Mouse (Mus musculus): ENCODE results near the gene Akap8l. TPM values are rescaled to one million over a fixed set of nuclear protein-coding genes. Genes with fewer than 3 reads are reported as not detected.

The Akap8l gene
- polyA plus RNA-seq, 1 experiment from 2014 or later = 106 TPM

DNA sequence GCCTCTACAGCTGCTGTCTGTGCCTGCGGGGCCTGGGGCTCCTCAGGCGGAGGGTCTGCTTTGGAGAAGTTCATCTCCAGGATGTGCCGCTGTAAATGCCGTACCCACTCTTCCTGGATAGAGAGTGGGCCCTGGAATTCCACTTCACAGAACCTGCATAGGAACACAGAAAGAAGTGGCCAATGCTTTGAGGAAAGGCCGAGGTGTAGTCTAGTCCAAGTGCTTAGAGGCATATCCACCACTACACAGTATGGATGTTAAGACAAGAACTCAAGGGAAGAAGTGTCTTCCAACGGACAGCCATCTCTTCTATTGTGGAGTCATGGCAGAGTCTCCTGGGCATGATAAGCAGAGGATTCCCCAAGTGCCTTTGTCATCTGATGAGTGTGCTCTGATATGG is 4.6 kb upstream of the Akap8l start:
- Histone ChIP-seq H3K9me3 (replicated peaks) (no peaks in the 10 kb centered on the region), H3K4me1 (peaks cover 4% of the 10 kb centered on the region), H3K27ac (no peak overlapping the region), H3K4me3 (no peak overlapping the region), H3K27me3 (ENCODE audit: low read depth, poor library complexity, severe bottlenecking) (no peaks in the 10 kb centered on the region), H3K36me3 (peaks cover 76% of the 10 kb centered on the region)
- no peak for DNase-seq (ENCODE audit: low spot score)
- WGBS = 93% methylated on average over 6 of the region's 6 CpGs

GRCm38 (mm10) chr17:32354211-32354610 is 3.8 kb upstream of the Akap8l start:
- no peak for DNase-seq (ENCODE audit: low spot score)
- H3K27me3 ChIP-seq (ENCODE audit: low read depth, poor library complexity, severe bottlenecking) = no peaks in the 10 kb centered on the region
- no peak overlapping the region for H3K4me3 ChIP-seq
- WGBS = 72% methylated on average over 5 of the region's 5 CpGs
- peaks cover 10% of the 10 kb centered on the region for H3K4me1 ChIP-seq
- peaks cover 68% of the 10 kb centered on the region for H3K36me3 ChIP-seq
- H3K27ac ChIP-seq = no peak overlapping the region
- no peaks in the 10 kb centered on the region for H3K9me3 ChIP-seq (replicated peaks)

- H3K4me3 ChIP-seq = no peak overlapping the region
- no peaks in the 10 kb centered on the region for H3K27me3 ChIP-seq (ENCODE audit: low read depth, poor library complexity, severe bottlenecking)
- H3K9me3 ChIP-seq (replicated peaks) = no peaks in the 10 kb centered on the region
- no peak for DNase-seq (ENCODE audit: low spot score)
- no peak overlapping the region for H3K27ac ChIP-seq
- peaks cover 63% of the 10 kb centered on the region for H3K36me3 ChIP-seq
- peaks cover 15% of the 10 kb centered on the region for H3K4me1 ChIP-seq
- WGBS = 92% methylated on average over 4 of the region's 4 CpGs
Measured at GRCm38 (mm10) chr17:32353696-32354095, 3.3 kb upstream of the Akap8l start.

GRCm38 (mm10) chr17:32351726-32352125 is 1.3 kb upstream of the Akap8l start:
- peaks cover 43% of the 10 kb centered on the region for H3K36me3 ChIP-seq
- H3K9me3 ChIP-seq (replicated peaks) = no peaks in the 10 kb centered on the region
- H3K27me3 ChIP-seq (ENCODE audit: low read depth, poor library complexity, severe bottlenecking) = no peaks in the 10 kb centered on the region
- no peak overlapping the region for H3K27ac ChIP-seq
- H3K4me1 ChIP-seq = peaks cover 15% of the 10 kb centered on the region
- H3K4me3 ChIP-seq = no peak overlapping the region
- no peak for DNase-seq (ENCODE audit: low spot score)

DNA sequence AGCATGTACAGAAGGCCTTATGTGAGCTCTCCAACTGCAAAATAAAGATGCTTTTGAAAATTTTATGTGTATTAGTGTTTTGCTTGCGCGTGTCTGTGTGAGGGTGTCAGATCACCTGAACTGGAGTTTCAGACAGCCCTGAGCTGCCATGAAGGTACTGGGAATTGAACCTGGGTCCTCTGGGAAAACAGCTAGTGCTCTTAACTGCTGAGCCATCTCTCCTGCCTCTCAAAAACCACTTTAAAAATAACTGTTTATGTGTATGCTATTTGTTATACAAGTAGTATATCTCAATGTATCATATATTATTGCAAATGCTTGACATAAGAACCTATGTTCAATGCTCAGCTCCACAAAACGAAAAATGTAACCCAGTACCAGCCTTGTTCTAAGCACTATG is 862 bp upstream of the Akap8l start:
- 78% methylated on average over 3 of the region's 3 CpGs for WGBS
- H3K4me3 ChIP-seq = peak overlapping the region; percentile 72
- H3K27ac ChIP-seq = no peak overlapping the region
- no peaks in the 10 kb centered on the region for H3K9me3 ChIP-seq (replicated peaks)
- H3K36me3 ChIP-seq = peaks cover 38% of the 10 kb centered on the region
- no peak for DNase-seq (ENCODE audit: low spot score)
- H3K27me3 ChIP-seq (ENCODE audit: low read depth, poor library complexity, severe bottlenecking) = no peaks in the 10 kb centered on the region
- H3K4me1 ChIP-seq = peaks cover 15% of the 10 kb centered on the region

DNA sequence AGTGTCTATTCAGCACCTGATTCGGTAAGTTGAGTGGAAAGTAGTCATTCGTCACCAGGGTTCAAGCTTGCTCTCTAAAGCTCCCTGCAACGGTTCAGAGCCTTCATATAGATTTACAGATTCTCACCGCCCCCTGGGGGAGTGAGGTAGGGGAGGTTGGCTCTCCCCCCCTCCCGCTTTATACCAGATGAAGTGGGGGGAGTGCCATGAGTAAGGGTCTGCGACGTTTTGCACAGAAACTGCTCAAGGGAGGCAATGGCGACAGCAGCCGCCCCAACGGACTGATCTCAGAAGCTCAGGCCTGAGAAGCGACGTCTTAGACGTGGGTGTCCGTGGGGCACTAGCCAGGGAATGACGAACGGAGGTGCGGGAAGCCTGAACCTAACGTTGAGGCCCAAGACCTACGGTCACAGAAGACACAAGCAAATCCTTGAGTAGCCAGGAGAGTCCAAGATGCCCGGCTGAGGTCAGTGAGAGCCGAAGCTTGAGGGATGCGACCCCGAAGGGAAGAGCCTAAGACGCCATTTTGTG is 491 bp downstream of the Akap8l start:
- Histone ChIP-seq H3K4me3 (peak overlapping the region; percentile 72), H3K36me3 (peaks cover 28% of the 10 kb centered on the region), H3K4me1 (peaks cover 15% of the 10 kb centered on the region), H3K27me3 (ENCODE audit: low read depth, poor library complexity, severe bottlenecking) (no peaks in the 10 kb centered on the region), H3K9me3 (replicated peaks) (no peaks in the 10 kb centered on the region), H3K27ac (peak overlapping the region; percentile 87)
- WGBS = 2% methylated on average over 24 of the region's 24 CpGs
- no peak for DNase-seq (ENCODE audit: low spot score)

GRCm38 (mm10) chr17:32349037-32349732 is 1.2 kb downstream of the Akap8l start:
- Histone ChIP-seq H3K27ac (no peak overlapping the region), H3K4me3 (peak overlapping the region; percentile 72), H3K4me1 (peaks cover 15% of the 10 kb centered on the region), H3K9me3 (replicated peaks) (no peaks in the 10 kb centered on the region), H3K36me3 (peaks cover 28% of the 10 kb centered on the region), H3K27me3 (ENCODE audit: low read depth, poor library complexity, severe bottlenecking) (no peaks in the 10 kb centered on the region)
- WGBS = 18% methylated on average over 4 of the region's 4 CpGs
- peak; percentile 53 for DNase-seq (ENCODE audit: low spot score)

- Histone ChIP-seq H3K9me3 (replicated peaks) (no peaks in the 10 kb centered on the region), H3K27me3 (ENCODE audit: low read depth, poor library complexity, severe bottlenecking) (no peaks in the 10 kb centered on the region), H3K4me3 (peak overlapping the region; percentile 72; the same call in 1 of the 2 replicates), H3K4me1 (peaks cover 15% of the 10 kb centered on the region), H3K36me3 (peaks cover 28% of the 10 kb centered on the region), H3K27ac (no peak overlapping the region)
- WGBS = 91% methylated on average over 2 of the region's 2 CpGs
- no peak for DNase-seq (ENCODE audit: low spot score)
Measured at GRCm38 (mm10) chr17:32348406-32348805, 2.0 kb downstream of the Akap8l start.

DNA sequence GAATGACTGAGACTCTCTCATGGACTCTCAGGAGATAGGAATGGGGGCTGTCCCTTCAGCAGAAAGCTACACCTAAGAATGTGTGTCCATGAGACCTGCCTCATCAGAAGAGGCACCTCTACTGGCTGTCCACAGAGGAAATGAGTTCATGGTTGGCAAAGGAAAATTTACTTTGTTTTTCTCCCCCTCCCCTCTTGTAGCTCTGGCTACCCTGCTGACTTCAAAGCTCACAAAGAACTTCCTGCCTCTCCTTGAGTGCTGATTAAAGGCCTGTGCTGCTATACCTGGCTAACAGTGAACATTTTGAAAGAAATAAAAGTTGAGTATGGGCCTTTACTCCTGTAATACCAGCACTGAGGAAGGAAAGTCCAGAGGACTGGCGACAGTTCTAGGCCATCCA is 9.3 kb downstream of the Akap8l start:
- Histone ChIP-seq H3K4me1 (no peaks in the 10 kb centered on the region), H3K36me3 (peaks cover 75% of the 10 kb centered on the region), H3K9me3 (replicated peaks) (no peaks in the 10 kb centered on the region), H3K27me3 (ENCODE audit: low read depth, poor library complexity, severe bottlenecking) (no peaks in the 10 kb centered on the region), H3K4me3 (no peak overlapping the region), H3K27ac (no peak overlapping the region)
- DNase-seq (ENCODE audit: low spot score) = no peak
- 88% methylated on average over 1 of the region's 1 CpGs for WGBS

- Histone ChIP-seq H3K9me3 (replicated peaks) (no peaks in the 10 kb centered on the region), H3K36me3 (peaks cover 84% of the 10 kb centered on the region), H3K27me3 (ENCODE audit: low read depth, poor library complexity, severe bottlenecking) (no peaks in the 10 kb centered on the region), H3K27ac (no peak overlapping the region), H3K4me3 (no peak overlapping the region), H3K4me1 (no peaks in the 10 kb centered on the region)
- 96% methylated on average over 1 of the region's 1 CpGs for WGBS
- DNase-seq (ENCODE audit: low spot score) = no peak
Measured at GRCm38 (mm10) chr17:32340110-32340509, 10.3 kb downstream of the Akap8l start.

GRCm38 (mm10) chr17:32335869-32336268 is 14.5 kb downstream of the Akap8l start:
- Histone ChIP-seq H3K27ac (no peak overlapping the region), H3K27me3 (ENCODE audit: low read depth, poor library complexity, severe bottlenecking) (no peaks in the 10 kb centered on the region), H3K36me3 (peaks cover 91% of the 10 kb centered on the region), H3K4me1 (no peaks in the 10 kb centered on the region), H3K4me3 (no peak overlapping the region), H3K9me3 (replicated peaks) (no peaks in the 10 kb centered on the region)
- DNase-seq (ENCODE audit: low spot score) = no peak
- 89% methylated on average over 2 of the region's 2 CpGs for WGBS

DNA sequence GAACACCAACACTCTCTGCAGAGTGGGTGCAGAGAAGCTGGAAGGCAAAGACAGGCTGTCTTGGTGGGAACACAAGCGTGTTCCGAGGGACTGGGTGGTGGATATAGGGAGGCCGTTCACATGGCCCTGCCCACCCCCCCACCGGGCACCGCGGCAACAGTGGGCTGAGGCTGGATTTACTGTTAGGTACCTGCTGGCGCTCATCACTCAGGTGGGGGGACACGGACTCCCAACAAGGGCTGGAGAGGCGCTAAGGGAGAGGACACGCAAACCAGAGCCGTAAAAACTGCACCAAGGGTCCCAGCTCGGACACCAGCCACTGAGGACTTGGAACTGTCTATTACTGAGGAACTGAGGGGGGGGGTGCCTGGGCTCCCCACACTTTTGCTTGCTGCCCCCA is 15.5 kb downstream of the Akap8l start:
- Histone ChIP-seq H3K4me1 (no peaks in the 10 kb centered on the region), H3K27ac (no peak overlapping the region), H3K4me3 (no peak overlapping the region), H3K9me3 (replicated peaks) (no peaks in the 10 kb centered on the region), H3K36me3 (peaks cover 95% of the 10 kb centered on the region), H3K27me3 (ENCODE audit: low read depth, poor library complexity, severe bottlenecking) (no peaks in the 10 kb centered on the region)
- DNase-seq (ENCODE audit: low spot score) = no peak
- WGBS = 96% methylated on average over 12 of the region's 12 CpGs

GRCm38 (mm10) chr17:32333675-32334303 is 16.6 kb downstream of the Akap8l start:
- Histone ChIP-seq H3K9me3 (replicated peaks) (no peaks in the 10 kb centered on the region), H3K4me1 (no peaks in the 10 kb centered on the region), H3K27me3 (ENCODE audit: low read depth, poor library complexity, severe bottlenecking) (no peaks in the 10 kb centered on the region), H3K27ac (no peak overlapping the region), H3K36me3 (peaks cover 97% of the 10 kb centered on the region), H3K4me3 (no peak overlapping the region)
- DNase-seq (ENCODE audit: low spot score) = no peak
- 88% methylated on average over 31 of the region's 31 CpGs for WGBS
